Mouse (Mus musculus): ENCODE results near the gene Orm2. TPM values are rescaled to one million over a fixed set of nuclear protein-coding genes. Genes with fewer than 3 reads are reported as not detected.

The Orm2 gene
- polyA plus RNA-seq, 1 experiment from 2014 or later = not detected

GRCm38 (mm10) chr4:63409908-63410582 lies 47.8 kb downstream of the Orm2 start:
- Histone ChIP-seq H3K27me3 (no peaks in the 10 kb centered on the region), H3K9me3 (no peaks in the 10 kb centered on the region), H3K36me3 (no peaks in the 10 kb centered on the region), H3K4me3 (peak overlapping the region; percentile 51), H3K4me1 (replicated peaks) (peaks cover 36% of the 10 kb centered on the region), H3K9ac (peak overlapping the region; percentile 61), H3K4me2 (peak overlapping the region; percentile 96), H3K27ac (replicated peaks) (peak overlapping the region; percentile 18; the same call in 1 of the 2 replicates)
- ATAC-seq (ENCODE audit: low read depth) = peak; percentile 81
- WGBS = under 1% methylated on average over 39 of the region's 39 CpGs

- no peaks in the 10 kb centered on the region for H3K27me3 ChIP-seq
- H3K4me2 ChIP-seq = peak overlapping the region; percentile 96
- H3K4me1 ChIP-seq (replicated peaks) = peaks cover 31% of the 10 kb centered on the region
- peak overlapping the region; percentile 51 for H3K4me3 ChIP-seq
- H3K36me3 ChIP-seq = no peaks in the 10 kb centered on the region
- H3K9ac ChIP-seq = peak overlapping the region; percentile 61
- H3K27ac ChIP-seq (replicated peaks) = no peak overlapping the region; the same call in 1 of the 2 replicates
- 1% methylated on average over 19 of the region's 19 CpGs for WGBS
- H3K9me3 ChIP-seq = no peaks in the 10 kb centered on the region
- peak; percentile 93 for ATAC-seq (ENCODE audit: low read depth)
Measured at GRCm38 (mm10) chr4:63410583-63410934, 48.3 kb downstream of the Orm2 start.

GRCm38 (mm10) chr4:63411222-63411621 lies 49.0 kb downstream of the Orm2 start:
- Histone ChIP-seq H3K4me1 (replicated peaks) (peaks cover 25% of the 10 kb centered on the region), H3K4me2 (peak overlapping the region; percentile 96), H3K27ac (replicated peaks) (no peak overlapping the region), H3K9me3 (no peaks in the 10 kb centered on the region), H3K9ac (no peak overlapping the region), H3K36me3 (no peaks in the 10 kb centered on the region), H3K4me3 (no peak overlapping the region), H3K27me3 (no peaks in the 10 kb centered on the region)
- no peak for ATAC-seq (ENCODE audit: low read depth)
- WGBS = 62% methylated on average over 5 of the region's 5 CpGs

GRCm38 (mm10) chr4:63414951-63415350 lies 52.7 kb downstream of the Orm2 start:
- H3K9me3 ChIP-seq = no peaks in the 10 kb centered on the region
- H3K4me1 ChIP-seq (replicated peaks) = peaks cover 8% of the 10 kb centered on the region
- no peaks in the 10 kb centered on the region for H3K27me3 ChIP-seq
- no peak overlapping the region for H3K4me3 ChIP-seq
- H3K27ac ChIP-seq (replicated peaks) = no peak overlapping the region
- 83% methylated on average over 5 of the region's 5 CpGs for WGBS
- H3K4me2 ChIP-seq = no peak overlapping the region
- no peak for ATAC-seq (ENCODE audit: low read depth)
- no peak overlapping the region for H3K9ac ChIP-seq
- H3K36me3 ChIP-seq = no peaks in the 10 kb centered on the region

Other genes with a start within 250 kb of the Orm2 start
- 0.23 and 0.66 TPM in 2 replicates for gene Ambp, start 207.7 kb upstream of the Orm2 start, polyA plus RNA-seq (2015; fragmentation: Nextera tagmentation; extraction: Ambion mirVana)
- gene Kif12, start 190.3 kb upstream of the Orm2 start, polyA plus RNA-seq (2015; fragmentation: Nextera tagmentation; extraction: Ambion mirVana) = not detected in 2 replicates
- 3.0 and 4.6 TPM in 2 replicates for gene Col27a1, start 148.4 kb upstream of the Orm2 start, polyA plus RNA-seq (2015; fragmentation: Nextera tagmentation; extraction: Ambion mirVana)
- gene Orm1, start 17.9 kb upstream of the Orm2 start, polyA plus RNA-seq (2015; fragmentation: Nextera tagmentation; extraction: Ambion mirVana) = not detected in 2 replicates
- not detected in 2 replicates for gene Orm3, start 6.3 kb upstream of the Orm2 start, polyA plus RNA-seq (2015; fragmentation: Nextera tagmentation; extraction: Ambion mirVana)
- gene Akna, start 40.9 kb downstream of the Orm2 start, polyA plus RNA-seq (2015; fragmentation: Nextera tagmentation; extraction: Ambion mirVana) = 4.4 and 4.8 TPM in 2 replicates
- gene Whrn, start 133.5 kb downstream of the Orm2 start, polyA plus RNA-seq (2015; fragmentation: Nextera tagmentation; extraction: Ambion mirVana) = 4.2 and 5.6 TPM in 2 replicates
- gene Atp6v1g1, start 182.3 kb downstream of the Orm2 start, polyA plus RNA-seq (2015; fragmentation: Nextera tagmentation; extraction: Ambion mirVana) = 450 and 499 TPM in 2 replicates
- gene Tmem268, start 196.3 kb downstream of the Orm2 start, polyA plus RNA-seq (2015; fragmentation: Nextera tagmentation; extraction: Ambion mirVana) = 3.7 and 3.8 TPM in 2 replicates
- not detected in 2 replicates for gene Gm11213, start 242.8 kb downstream of the Orm2 start, polyA plus RNA-seq (2015; fragmentation: Nextera tagmentation; extraction: Ambion mirVana)

Data from neural tube, embryonic 13.5 days (tissue).